Mouse (Mus musculus): Measurements from ENCODE around the gene Sema7a. TPM values are rescaled to one million over a fixed set of nuclear protein-coding genes. Genes with fewer than 3 reads are reported as not detected.

The Sema7a gene
- total and polyA plus RNA-seq, 3 experiments = 0.03 TPM; not detected in 2

DNA sequence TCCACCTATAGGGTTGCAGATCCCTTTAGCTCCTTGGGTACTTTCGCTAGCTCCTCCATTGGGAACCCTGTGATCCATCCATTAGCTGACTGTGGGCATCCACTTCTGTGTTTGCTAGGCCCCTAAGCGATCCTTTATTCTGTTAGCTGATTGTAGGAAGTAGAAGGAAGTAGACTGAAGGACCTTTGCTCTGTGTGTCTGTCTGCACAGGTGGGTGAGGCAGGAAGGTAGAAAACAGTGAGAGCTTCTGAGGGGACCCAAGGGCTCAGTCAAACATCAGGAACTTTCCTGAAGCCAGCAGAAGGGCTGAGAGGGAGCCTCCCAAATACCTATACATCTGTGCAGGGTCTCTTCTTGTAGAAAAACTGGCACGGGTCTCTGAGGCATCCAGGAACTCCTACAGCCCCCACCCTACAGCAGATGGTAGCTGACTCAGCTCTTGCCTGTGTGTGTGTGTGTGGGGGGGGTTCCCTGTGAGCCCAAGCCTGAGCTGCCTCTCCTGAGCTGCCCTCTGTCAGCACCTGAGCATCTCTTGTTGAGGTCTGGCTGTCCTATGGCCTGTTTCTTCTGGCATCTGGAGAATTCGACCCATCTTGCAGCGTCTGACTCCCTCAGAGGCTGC lies 35.4 kb downstream of the Sema7a start:
- Histone ChIP-seq H3K27ac (ENCODE audit: control insufficient read depth, low read depth, low read length) (no peak overlapping the region), H3K9ac (ENCODE audit: control insufficient read depth, low read depth, low read length, poor library complexity, severe bottlenecking) (no peak overlapping the region), H3K4me1 (ENCODE audit: control insufficient read depth in 1 of 2, insufficient read depth in 2 of 2, low read length in 2 of 2) (peaks cover 0 to 10% of the 10 kb centered on the region in 2 experiments; a peak in 1 of 4 replicates), H3K27me3 (ENCODE audit: control insufficient read depth in 1 of 2, insufficient read depth in 2 of 2, low read length in 2 of 2) (no peaks in the 10 kb centered on the region), H3K9me3 (replicated peaks; ENCODE audit: insufficient read depth, low read length) (no peaks in the 10 kb centered on the region), H3K4me3 (ENCODE audit: control insufficient read depth in 1 of 2, insufficient read depth in 1 of 2, low read depth in 2 of 2, low read length in 2 of 2) (no peak overlapping the region), H3K36me3 (ENCODE audit: control insufficient read depth in 1 of 2, insufficient read depth in 2 of 2, low read length in 2 of 2) (no peaks in the 10 kb centered on the region), H3K79me2 (ENCODE audit: control insufficient read depth, insufficient read depth, low read length, poor library complexity) (no peaks in the 10 kb centered on the region)
- no peak for DNase-seq (ENCODE audit: low read depth, low spot score)
- no peak for TF ChIP-seq USF1 (IDR thresholded peaks at IDR 0.05; ENCODE audit: low read depth, low read length)
- no peak for TF ChIP-seq MAZ (IDR thresholded peaks at IDR 0.05; ENCODE audit: low read depth, low read length)
- no peak for TF ChIP-seq ETS1 (IDR thresholded peaks at IDR 0.05; ENCODE audit: low read depth, low read length)
- no peak for TF ChIP-seq ZC3H11A (IDR thresholded peaks at IDR 0.05; ENCODE audit: low read depth, low read length)
- TF ChIP-seq MAFK (IDR thresholded peaks at IDR 0.05; ENCODE audit: borderline replicate concordance, low read depth, low read length) = no peak
- TF ChIP-seq GABPA (IDR thresholded peaks at IDR 0.05; ENCODE audit: low read depth, low read length) = no peak
- TF ChIP-seq TCF12 (IDR thresholded peaks at IDR 0.05; ENCODE audit: low read depth, low read length) = no peak
- no peak for TF ChIP-seq ZMIZ1 (IDR thresholded peaks at IDR 0.05; ENCODE audit: low read depth, low read length)
- no peak for TF ChIP-seq NELFE (IDR thresholded peaks at IDR 0.05; ENCODE audit: low read depth, low read length)
- TF ChIP-seq ZKSCAN1 (IDR thresholded peaks at IDR 0.05; ENCODE audit: low read depth, low read length) = no peak
- no peak for TF ChIP-seq RAD21 (IDR thresholded peaks at IDR 0.05; ENCODE audit: low read depth, low read length)
- TF ChIP-seq MYB (IDR thresholded peaks at IDR 0.05; ENCODE audit: low read depth, low read length) = no peak
- TF ChIP-seq CTCF (IDR thresholded peaks at IDR 0.05 in 2 of 3, conservative IDR thresholded peaks at IDR 0.05 in 1 of 3; ENCODE audit: control insufficient read depth in 1 of 3, insufficient read depth in 1 of 3, low read depth in 2 of 3, low read length in 3 of 3, poor library complexity in 1 of 3, severe bottlenecking in 1 of 3) = no peak
- TF ChIP-seq KAT2A (conservative IDR thresholded peaks at IDR 0.05; ENCODE audit: low read depth, low read length) = no peak
- TF ChIP-seq MXI1 (IDR thresholded peaks at IDR 0.05; ENCODE audit: low read depth, low read length) = no peak
- no peak for TF ChIP-seq POLR2AphosphoS5 (IDR thresholded peaks at IDR 0.05; ENCODE audit: borderline replicate concordance, low read depth, low read length)

DNA sequence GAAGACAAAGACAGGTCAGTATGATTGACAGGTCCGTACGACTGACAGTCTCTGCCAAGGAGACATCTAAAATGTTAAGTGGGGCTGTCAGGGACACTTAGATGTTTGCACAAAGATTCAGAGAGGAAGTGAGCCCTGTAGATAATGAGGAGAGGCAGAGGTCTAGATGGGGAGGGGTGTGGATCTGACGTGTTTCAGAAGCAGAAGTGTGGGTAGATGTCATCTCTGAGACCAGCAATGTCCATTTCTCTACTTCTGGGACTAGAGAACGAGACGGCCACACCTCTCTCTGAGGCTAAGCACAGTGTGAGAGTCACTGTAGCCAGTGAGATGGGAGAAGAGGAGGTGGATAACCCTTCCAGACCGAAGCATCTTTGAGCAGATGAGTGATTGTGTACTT lies 38.1 kb downstream of the Sema7a start:
- Histone ChIP-seq H3K27ac (ENCODE audit: control insufficient read depth, low read depth, low read length) (no peak overlapping the region), H3K36me3 (ENCODE audit: control insufficient read depth in 1 of 2, insufficient read depth in 2 of 2, low read length in 2 of 2) (no peaks in the 10 kb centered on the region), H3K4me1 (ENCODE audit: control insufficient read depth in 1 of 2, insufficient read depth in 2 of 2, low read length in 2 of 2) (peaks cover 0 to 10% of the 10 kb centered on the region in 2 experiments; a peak in 1 of 4 replicates), H3K79me2 (ENCODE audit: control insufficient read depth, insufficient read depth, low read length, poor library complexity) (no peaks in the 10 kb centered on the region), H3K4me3 (ENCODE audit: control insufficient read depth in 1 of 2, insufficient read depth in 1 of 2, low read depth in 2 of 2, low read length in 2 of 2) (no peak overlapping the region), H3K27me3 (ENCODE audit: control insufficient read depth in 1 of 2, insufficient read depth in 2 of 2, low read length in 2 of 2) (no peaks in the 10 kb centered on the region), H3K9me3 (replicated peaks; ENCODE audit: insufficient read depth, low read length) (no peaks in the 10 kb centered on the region), H3K9ac (ENCODE audit: control insufficient read depth, low read depth, low read length, poor library complexity, severe bottlenecking) (no peak overlapping the region)
- peak; percentile 32 for DNase-seq (ENCODE audit: low read depth, low spot score)
- TF ChIP-seq GATA1 (IDR thresholded peaks at IDR 0.05; ENCODE audit: low read depth, low read length) = no peak
- TF ChIP-seq BHLHE40 (IDR thresholded peaks at IDR 0.05; ENCODE audit: borderline replicate concordance, low read depth, low read length) = no peak
- no peak for TF ChIP-seq USF1 (IDR thresholded peaks at IDR 0.05; ENCODE audit: low read depth, low read length)
- TF ChIP-seq CHD1 (IDR thresholded peaks at IDR 0.05; ENCODE audit: low read depth, low read length) = no peak
- TF ChIP-seq UBTF (IDR thresholded peaks at IDR 0.05; ENCODE audit: borderline replicate concordance, insufficient read depth, low read depth, low read length) = no peak
- TF ChIP-seq NELFE (IDR thresholded peaks at IDR 0.05; ENCODE audit: low read depth, low read length) = no peak
- TF ChIP-seq GABPA (IDR thresholded peaks at IDR 0.05; ENCODE audit: low read depth, low read length) = no peak
- TF ChIP-seq ZMIZ1 (IDR thresholded peaks at IDR 0.05; ENCODE audit: low read depth, low read length) = no peak
- TF ChIP-seq EP300 (IDR thresholded peaks at IDR 0.05; ENCODE audit: low read depth in 1 of 2, low read length in 2 of 2) = no peak
- TF ChIP-seq ETS1 (IDR thresholded peaks at IDR 0.05; ENCODE audit: low read depth, low read length) = no peak

Measured in MEL (cell line).